Mouse (Mus musculus): ENCODE data around the gene Trim67.

DNA sequence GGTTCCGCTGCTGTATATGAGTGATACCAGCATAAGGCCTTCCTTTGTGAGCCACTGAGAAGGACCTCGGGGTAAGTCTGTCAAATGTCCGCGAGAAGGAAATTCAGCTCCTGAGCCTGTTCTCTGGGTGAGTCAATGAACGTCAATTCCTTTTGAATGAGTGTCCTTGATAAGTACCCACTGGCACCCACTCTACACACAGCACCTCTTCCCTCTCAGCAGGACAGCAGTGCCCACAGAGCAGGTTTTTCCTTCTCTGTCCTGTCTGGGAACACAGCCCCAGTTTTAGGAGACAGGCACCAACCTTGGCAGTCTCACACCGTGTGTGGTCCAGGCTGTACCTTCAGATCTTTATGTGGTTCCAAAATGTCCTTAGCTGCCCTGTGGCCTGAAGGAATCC lies 39.0 kb downstream of the Trim67 start:
- TF ChIP-seq POLR2A (IDR thresholded peaks at IDR 0.05; ENCODE audit: control insufficient read depth, extremely low read depth, insufficient read depth, low read length, poor library complexity) = no peak
- no peak for TF ChIP-seq CTCF (IDR thresholded peaks at IDR 0.05; ENCODE audit: borderline replicate concordance, control insufficient read depth, extremely low read depth, insufficient read depth, low read length, poor library complexity)

All from thymus, adult 2 months (tissue).